ENCODE assay signal across 24 mouse cellular contexts in genomic region chr4:59407766-59408165, GRCm38 (mm10). TPM values are rescaled to one million over a fixed set of nuclear protein-coding genes. Genes with fewer than 3 reads are reported as not detected.
DNase-seq lines count a peak whose midpoint lies in the region; ATAC-seq and TF ChIP-seq lines count a peak whose summit lies in the region.
"Had no signal": no experiment of that assay in that cellular context is flagged by ENCODE, and none has a peak within 500 bp of the region (broad histone marks: within the 10 kb centered on the region; RNA-seq: fewer than 3 reads in every experiment).

No protein-coding gene starts in this region.

- TF ChIP-seq POLR2A in bone marrow macrophage, adult 2 months (IDR thresholded peaks at IDR 0.05; ENCODE audit: borderline replicate concordance, low read depth, low read length) = no peak

- 0 out of 2 replicates have a peak, but pooled peaks have one; percentile 11 for TF ChIP-seq CTCF in intestine, postnatal 0 days (IDR thresholded peaks at IDR 0.05; ENCODE audit: low read depth)
- 0 out of 2 replicates have a peak, but pooled peaks have one; percentile 21 for TF ChIP-seq CTCF in lung, postnatal 0 days (IDR thresholded peaks at IDR 0.05)
- TF ChIP-seq CTCF in bone marrow macrophage, adult 2 months (IDR thresholded peaks at IDR 0.05; ENCODE audit: low read depth, low read length) = no peak
- TF ChIP-seq CTCF in stomach, postnatal 0 days (IDR thresholded peaks at IDR 0.05; ENCODE audit: low read depth) = peak; percentile 29; the same call in 1 of the 2 replicates

- no peak overlapping the region for H3K27ac ChIP-seq in intestine, postnatal 0 days (ENCODE audit: low read depth, low read length)
- no peak overlapping the region for H3K27ac ChIP-seq in intestine, embryonic 16.5 days (ENCODE audit: low read length)
- H3K27ac ChIP-seq in lung, postnatal 0 days (ENCODE audit: low read length) = no peak overlapping the region
- peak overlapping the region; percentile 52 for H3K27ac ChIP-seq in bone marrow macrophage, adult 2 months (ENCODE audit: insufficient read depth, low read depth, low read length)
- H3K27ac ChIP-seq in stomach, postnatal 0 days (replicated peaks) = no peak overlapping the region
- H3K27ac ChIP-seq: embryonic facial prominence, embryonic 13.5 days; forebrain, embryonic 13.5 days; gastrocnemius, adult 2 months; heart, embryonic 10.5 days; hindbrain, embryonic 13.5 days; hindbrain, postnatal 0 days had no signal

- no peak overlapping the region for H3K9ac ChIP-seq in intestine, postnatal 0 days (ENCODE audit: low read depth, low read length)
- no peak overlapping the region for H3K9ac ChIP-seq in intestine, embryonic 16.5 days (ENCODE audit: low read depth, low read length)
- no peak overlapping the region for H3K9ac ChIP-seq in lung, postnatal 0 days (replicated peaks; ENCODE audit: low read depth)
- H3K9ac ChIP-seq in stomach, postnatal 0 days (ENCODE audit: low read length) = no peak overlapping the region
- H3K9ac ChIP-seq: embryonic facial prominence, embryonic 13.5 days; forebrain, embryonic 13.5 days; forebrain, postnatal 0 days; hindbrain, embryonic 13.5 days had no signal

- H3K4me2 ChIP-seq in intestine, postnatal 0 days (replicated peaks; ENCODE audit: low read depth) = no peak overlapping the region
- no peak overlapping the region for H3K4me2 ChIP-seq in intestine, embryonic 16.5 days (ENCODE audit: low read depth, low read length)
- no peak overlapping the region for H3K4me2 ChIP-seq in lung, postnatal 0 days (replicated peaks; ENCODE audit: low read depth, low read length)
- no peak overlapping the region for H3K4me2 ChIP-seq in stomach, postnatal 0 days (replicated peaks; ENCODE audit: low read depth)
- H3K4me2 ChIP-seq: embryonic facial prominence, embryonic 13.5 days; forebrain, embryonic 13.5 days; hindbrain, embryonic 13.5 days had no signal

- H3K9me3 ChIP-seq in intestine, postnatal 0 days (ENCODE audit: control insufficient read depth) = no peaks in the 10 kb centered on the region
- H3K9me3 ChIP-seq in intestine, embryonic 16.5 days (ENCODE audit: control insufficient read depth, low read length) = no peaks in the 10 kb centered on the region
- H3K9me3 ChIP-seq in lung, postnatal 0 days (ENCODE audit: low read length) = no peaks in the 10 kb centered on the region
- H3K9me3 ChIP-seq in stomach, postnatal 0 days (ENCODE audit: control insufficient read depth, low read length) = no peaks in the 10 kb centered on the region
- H3K9me3 ChIP-seq: embryonic facial prominence, embryonic 13.5 days; G1E; heart, embryonic 10.5 days; hindbrain, embryonic 13.5 days had no signal

- WGBS in intestine, postnatal 0 days = 78% methylated on average over 4 of the region's 4 CpGs
- WGBS in intestine, embryonic 16.5 days = 85% methylated on average over 4 of the region's 4 CpGs
- 69% methylated on average over 4 of the region's 4 CpGs for WGBS in lung, postnatal 0 days
- WGBS in stomach, postnatal 0 days = 80% methylated on average over 4 of the region's 4 CpGs

- DNase-seq in lung, postnatal 0 days (ENCODE audit: low spot score) = no peak
- DNase-seq in lung, adult 18-20 months = no peak
- DNase-seq in stomach, postnatal 0 days (ENCODE audit: low spot score) = no peak
- no peak for DNase-seq in cerebellum, adult 9-11 months
- DNase-seq: adrenal gland, adult 8-10 months; adrenal gland, postnatal 36 days; cerebellum, adult 11 months; cerebellum, adult 9-10 months; cerebellum, postnatal 36 days; forebrain, postnatal 0 days; gastrocnemius, adult 2 months; gastrocnemius, postnatal 25 days; heart, adult 18-20 months; heart, postnatal 14 days had no signal

- no peaks in the 10 kb centered on the region for H3K4me1 ChIP-seq in intestine, postnatal 0 days (replicated peaks; ENCODE audit: control insufficient read depth, insufficient read depth, low read length)
- no peaks in the 10 kb centered on the region for H3K4me1 ChIP-seq in intestine, embryonic 16.5 days (ENCODE audit: control insufficient read depth, insufficient read depth, low read length)
- peaks cover 4% of the 10 kb centered on the region; the same call in 1 of the 2 replicates for H3K4me1 ChIP-seq in lung, postnatal 0 days (ENCODE audit: insufficient read depth, low read depth, low read length)
- H3K4me1 ChIP-seq in bone marrow macrophage, adult 2 months (ENCODE audit: control insufficient read depth, insufficient read depth, low read length) = peaks cover 40% of the 10 kb centered on the region
- H3K4me1 ChIP-seq in stomach, postnatal 0 days (replicated peaks; ENCODE audit: control insufficient read depth, insufficient read depth) = no peaks in the 10 kb centered on the region
- H3K4me1 ChIP-seq: forebrain, embryonic 13.5 days; hindbrain, embryonic 13.5 days had no signal

- no peak for TF ChIP-seq EP300 in lung, postnatal 0 days (IDR thresholded peaks at IDR 0.05)
- no peak for TF ChIP-seq EP300 in stomach, postnatal 0 days (optimal IDR thresholded peaks at IDR 0.05)

- H3K36me3 ChIP-seq in intestine, postnatal 0 days (ENCODE audit: control insufficient read depth, insufficient read depth) = no peaks in the 10 kb centered on the region
- no peaks in the 10 kb centered on the region for H3K36me3 ChIP-seq in intestine, embryonic 16.5 days (ENCODE audit: control insufficient read depth, insufficient read depth, low read length)
- no peaks in the 10 kb centered on the region for H3K36me3 ChIP-seq in lung, postnatal 0 days (ENCODE audit: insufficient read depth, low read length)
- no peaks in the 10 kb centered on the region for H3K36me3 ChIP-seq in stomach, postnatal 0 days (ENCODE audit: control insufficient read depth, insufficient read depth, low read length)
- H3K36me3 ChIP-seq: embryonic facial prominence, embryonic 13.5 days; hindbrain, embryonic 13.5 days had no signal

- H3K27me3 ChIP-seq in intestine, postnatal 0 days (replicated peaks; ENCODE audit: control insufficient read depth, insufficient read depth, low read length) = no peaks in the 10 kb centered on the region
- H3K27me3 ChIP-seq in intestine, embryonic 16.5 days (replicated peaks; ENCODE audit: control insufficient read depth, insufficient read depth, low read length) = no peaks in the 10 kb centered on the region
- H3K27me3 ChIP-seq in lung, postnatal 0 days (replicated peaks; ENCODE audit: insufficient read depth, low read length) = no peaks in the 10 kb centered on the region
- no peaks in the 10 kb centered on the region for H3K27me3 ChIP-seq in stomach, postnatal 0 days (ENCODE audit: control insufficient read depth, insufficient read depth, low read length)
- H3K27me3 ChIP-seq: embryonic facial prominence, embryonic 13.5 days; hindbrain, embryonic 13.5 days had no signal

- ATAC-seq in intestine, postnatal 0 days = no peak
- no peak for ATAC-seq in intestine, embryonic 16.5 days
- no peak for ATAC-seq in lung, postnatal 0 days
- no peak for ATAC-seq in stomach, postnatal 0 days (ENCODE audit: low FRiP score, low TSS enrichment)
- ATAC-seq in erythroid progenitor cell, adult 5-6 weeks (replicated peaks; ENCODE audit: low FRiP score, poor library complexity, severe bottlenecking) = no peak
- ATAC-seq: forebrain, embryonic 13.5 days; forebrain, postnatal 0 days; hindbrain, postnatal 0 days had no signal

- H3K4me3 ChIP-seq in intestine, postnatal 0 days (ENCODE audit: low read depth, low read length) = no peak overlapping the region
- H3K4me3 ChIP-seq in intestine, embryonic 16.5 days (ENCODE audit: low read length) = no peak overlapping the region
- H3K4me3 ChIP-seq in lung, postnatal 0 days (ENCODE audit: low read depth, low read length) = no peak overlapping the region
- no peak overlapping the region for H3K4me3 ChIP-seq in bone marrow macrophage, adult 2 months (ENCODE audit: insufficient read depth, low read length)
- H3K4me3 ChIP-seq in stomach, postnatal 0 days (ENCODE audit: low read depth, low read length) = no peak overlapping the region
- H3K4me3 ChIP-seq: embryonic facial prominence, embryonic 13.5 days; forebrain, embryonic 13.5 days; gastrocnemius, adult 2 months; heart, embryonic 10.5 days; hindbrain, embryonic 13.5 days had no signal

RNA-seq across cellular contexts. Expression of gene Susd1, which starts 30.7 kb away (rescaled TPM):
- 5.0 and 5.9 TPM in 2 replicates for polyA plus RNA-seq in intestine, postnatal 0 days (2015; fragmentation: Nextera tagmentation; extraction: Ambion mirVana)
- polyA plus RNA-seq in intestine, embryonic 16.5 days (2015; fragmentation: Nextera tagmentation; extraction: Ambion mirVana) = 12.7 and 13.0 TPM in 2 replicates
- 1.6 and 2.0 TPM in 2 replicates for polyA plus RNA-seq in lung, postnatal 0 days (2015; fragmentation: Nextera tagmentation; extraction: Ambion mirVana)
- polyA plus RNA-seq in bone marrow macrophage, adult 2 months (2012; ENCODE audit: insufficient read depth, insufficient read length, missing spikeins) = 12.2 and 18.1 TPM in 2 replicates
- 3.2 and 3.4 TPM in 2 replicates for polyA plus RNA-seq in stomach, postnatal 0 days (2015; fragmentation: Nextera tagmentation; extraction: Ambion mirVana)
- 17.7 and 42.8 TPM in 2 replicates for total RNA-seq in erythroid progenitor cell, adult 5-6 weeks (2015; ENCODE audit: low replicate concordance)
- total RNA-seq in erythroid progenitor cell, adult 5-6 weeks (2017; ENCODE audit: low replicate concordance) = 23.1 and 24.7 TPM in 2 replicates
